Mouse (Mus musculus): ENCODE results near the gene Ttll5. TPM values are rescaled to one million over a fixed set of nuclear protein-coding genes. Genes with fewer than 3 reads are reported as not detected.

The Ttll5 gene
- polyA plus RNA-seq, 1 experiment: 6.2 TPM

GRCm38 (mm10) chr12:85792821-85793346, 31.6 kb upstream of the Ttll5 start:
- H3K4me1 ChIP-seq (ENCODE audit: control insufficient read depth, insufficient read depth, insufficient read length): no peaks in the 10 kb centered on the region
- H3K27me3 ChIP-seq (ENCODE audit: control insufficient read depth, insufficient read depth, low read length): no peaks in the 10 kb centered on the region
- WGBS: 77% methylated on average over 6 of the region's 6 CpGs
- no peak for DNase-seq (ENCODE audit: low read depth in 1 of 2, low spot score in 2 of 2)
- H3K36me3 ChIP-seq (ENCODE audit: control insufficient read depth, insufficient read depth, low read length): no peaks in the 10 kb centered on the region
- H3K27ac ChIP-seq (ENCODE audit: insufficient read depth, low read length): no peak overlapping the region
- TF ChIP-seq POLR2A (IDR thresholded peaks at IDR 0.05; ENCODE audit: low read depth, low read length) (no peak), CTCF (IDR thresholded peaks at IDR 0.05; ENCODE audit: extremely low read depth, insufficient read depth, insufficient read length, insufficient replicate concordance) (no peak)
- no peak overlapping the region for H3K4me3 ChIP-seq (ENCODE audit: extremely low read depth, insufficient read depth, insufficient read length)

GRCm38 (mm10) chr12:85794094-85794493, 30.4 kb upstream of the Ttll5 start:
- no peak for DNase-seq (ENCODE audit: low read depth in 1 of 2, low spot score in 2 of 2)
- Histone ChIP-seq H3K27ac (ENCODE audit: insufficient read depth, low read length) (no peak overlapping the region), H3K4me3 (ENCODE audit: extremely low read depth, insufficient read depth, insufficient read length) (no peak overlapping the region), H3K4me1 (ENCODE audit: control insufficient read depth, insufficient read depth, insufficient read length) (no peaks in the 10 kb centered on the region), H3K36me3 (ENCODE audit: control insufficient read depth, insufficient read depth, low read length) (no peaks in the 10 kb centered on the region), H3K27me3 (ENCODE audit: control insufficient read depth, insufficient read depth, low read length) (no peaks in the 10 kb centered on the region)
- WGBS: 80% methylated on average over 2 of the region's 2 CpGs
- no peak for TF ChIP-seq CTCF (IDR thresholded peaks at IDR 0.05; ENCODE audit: extremely low read depth, insufficient read depth, insufficient read length, insufficient replicate concordance)
- TF ChIP-seq POLR2A (IDR thresholded peaks at IDR 0.05; ENCODE audit: low read depth, low read length): no peak

- no peak for TF ChIP-seq POLR2A (IDR thresholded peaks at IDR 0.05; ENCODE audit: low read depth, low read length)
- no peak for TF ChIP-seq CTCF (IDR thresholded peaks at IDR 0.05; ENCODE audit: extremely low read depth, insufficient read depth, insufficient read length, insufficient replicate concordance)
- no peaks in the 10 kb centered on the region for H3K36me3 ChIP-seq (ENCODE audit: control insufficient read depth, insufficient read depth, low read length)
- no peaks in the 10 kb centered on the region for H3K4me1 ChIP-seq (ENCODE audit: control insufficient read depth, insufficient read depth, insufficient read length)
- H3K4me3 ChIP-seq (ENCODE audit: extremely low read depth, insufficient read depth, insufficient read length): no peak overlapping the region
- H3K27me3 ChIP-seq (ENCODE audit: control insufficient read depth, insufficient read depth, low read length): no peaks in the 10 kb centered on the region
- H3K27ac ChIP-seq (ENCODE audit: insufficient read depth, low read length): no peak overlapping the region
- 53% methylated on average over 1 of the region's 1 CpGs for WGBS
- DNase-seq (ENCODE audit: low read depth in 1 of 2, low spot score in 2 of 2): no peak
Measured at GRCm38 (mm10) chr12:85795551-85795950, 28.9 kb upstream of the Ttll5 start.

- Histone ChIP-seq H3K27ac (ENCODE audit: insufficient read depth, low read length) (no peak overlapping the region), H3K4me3 (ENCODE audit: extremely low read depth, insufficient read depth, insufficient read length) (no peak overlapping the region), H3K27me3 (ENCODE audit: control insufficient read depth, insufficient read depth, low read length) (no peaks in the 10 kb centered on the region), H3K36me3 (ENCODE audit: control insufficient read depth, insufficient read depth, low read length) (no peaks in the 10 kb centered on the region), H3K4me1 (ENCODE audit: control insufficient read depth, insufficient read depth, insufficient read length) (no peaks in the 10 kb centered on the region)
- no peak for TF ChIP-seq POLR2A (IDR thresholded peaks at IDR 0.05; ENCODE audit: low read depth, low read length)
- TF ChIP-seq CTCF (IDR thresholded peaks at IDR 0.05; ENCODE audit: extremely low read depth, insufficient read depth, insufficient read length, insufficient replicate concordance): no peak
- WGBS: 84% methylated on average over 9 of the region's 9 CpGs
- DNase-seq (ENCODE audit: low read depth in 1 of 2, low spot score in 2 of 2): no peak
Measured at GRCm38 (mm10) chr12:85800031-85800430, 24.4 kb upstream of the Ttll5 start.

GRCm38 (mm10) chr12:85809726-85810125, 14.7 kb upstream of the Ttll5 start:
- Histone ChIP-seq H3K4me1 (ENCODE audit: control insufficient read depth, insufficient read depth, insufficient read length) (no peaks in the 10 kb centered on the region), H3K27ac (ENCODE audit: insufficient read depth, low read length) (no peak overlapping the region), H3K36me3 (ENCODE audit: control insufficient read depth, insufficient read depth, low read length) (peaks cover 6% of the 10 kb centered on the region; the same call in 1 of the 2 replicates), H3K4me3 (ENCODE audit: extremely low read depth, insufficient read depth, insufficient read length) (no peak overlapping the region), H3K27me3 (ENCODE audit: control insufficient read depth, insufficient read depth, low read length) (no peaks in the 10 kb centered on the region)
- WGBS: 72% methylated on average over 6 of the region's 6 CpGs
- no peak for DNase-seq (ENCODE audit: low read depth in 1 of 2, low spot score in 2 of 2)
- TF ChIP-seq POLR2A (IDR thresholded peaks at IDR 0.05; ENCODE audit: low read depth, low read length) (no peak), CTCF (IDR thresholded peaks at IDR 0.05; ENCODE audit: extremely low read depth, insufficient read depth, insufficient read length, insufficient replicate concordance) (no peak)

- peaks cover 9% of the 10 kb centered on the region for H3K36me3 ChIP-seq (ENCODE audit: control insufficient read depth, insufficient read depth, low read length)
- no peak overlapping the region for H3K4me3 ChIP-seq (ENCODE audit: extremely low read depth, insufficient read depth, insufficient read length)
- no peak overlapping the region for H3K27ac ChIP-seq (ENCODE audit: insufficient read depth, low read length)
- no peaks in the 10 kb centered on the region for H3K4me1 ChIP-seq (ENCODE audit: control insufficient read depth, insufficient read depth, insufficient read length)
- no peaks in the 10 kb centered on the region for H3K27me3 ChIP-seq (ENCODE audit: control insufficient read depth, insufficient read depth, low read length)
- no peak for TF ChIP-seq CTCF (IDR thresholded peaks at IDR 0.05; ENCODE audit: extremely low read depth, insufficient read depth, insufficient read length, insufficient replicate concordance)
- no peak for TF ChIP-seq POLR2A (IDR thresholded peaks at IDR 0.05; ENCODE audit: low read depth, low read length)
- DNase-seq (ENCODE audit: low read depth in 1 of 2, low spot score in 2 of 2): no peak
Measured at GRCm38 (mm10) chr12:85810959-85811358, 13.5 kb upstream of the Ttll5 start.

GRCm38 (mm10) chr12:85811676-85812075, 12.8 kb upstream of the Ttll5 start:
- Histone ChIP-seq H3K4me1 (ENCODE audit: control insufficient read depth, insufficient read depth, insufficient read length) (no peaks in the 10 kb centered on the region), H3K36me3 (ENCODE audit: control insufficient read depth, insufficient read depth, low read length) (peaks cover 12% of the 10 kb centered on the region), H3K27me3 (ENCODE audit: control insufficient read depth, insufficient read depth, low read length) (no peaks in the 10 kb centered on the region), H3K27ac (ENCODE audit: insufficient read depth, low read length) (no peak overlapping the region), H3K4me3 (ENCODE audit: extremely low read depth, insufficient read depth, insufficient read length) (no peak overlapping the region)
- TF ChIP-seq CTCF (IDR thresholded peaks at IDR 0.05; ENCODE audit: extremely low read depth, insufficient read depth, insufficient read length, insufficient replicate concordance) (no peak), POLR2A (IDR thresholded peaks at IDR 0.05; ENCODE audit: low read depth, low read length) (no peak)
- 94% methylated on average over 4 of the region's 4 CpGs for WGBS
- no peak for DNase-seq (ENCODE audit: low read depth in 1 of 2, low spot score in 2 of 2)

Measured in spleen, adult 2 months (tissue).